Mouse (Mus musculus): Measurements from ENCODE around the gene Pim3.

The Pim3 gene

DNA sequence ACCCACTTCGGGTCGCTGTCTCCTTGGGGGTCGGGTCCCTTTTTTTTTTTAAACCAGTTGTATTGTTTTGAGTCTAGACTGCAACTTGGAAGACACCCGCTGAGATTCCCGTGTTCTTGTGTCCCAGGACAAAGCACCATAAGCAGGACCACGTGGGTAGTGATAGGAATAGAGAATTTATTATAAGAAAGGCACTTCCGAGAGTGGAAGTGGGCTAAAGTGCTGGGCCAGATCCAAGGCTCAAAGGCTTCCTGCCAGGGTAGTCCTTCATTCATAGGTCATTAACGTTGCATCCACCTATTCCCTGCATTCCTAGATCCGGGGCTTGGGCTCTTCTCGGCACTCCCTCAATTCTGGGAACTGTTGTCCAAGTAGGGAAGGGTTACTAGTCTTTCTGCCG lies 24.0 kb upstream of the Pim3 start:
- no peak for DNase-seq

DNA sequence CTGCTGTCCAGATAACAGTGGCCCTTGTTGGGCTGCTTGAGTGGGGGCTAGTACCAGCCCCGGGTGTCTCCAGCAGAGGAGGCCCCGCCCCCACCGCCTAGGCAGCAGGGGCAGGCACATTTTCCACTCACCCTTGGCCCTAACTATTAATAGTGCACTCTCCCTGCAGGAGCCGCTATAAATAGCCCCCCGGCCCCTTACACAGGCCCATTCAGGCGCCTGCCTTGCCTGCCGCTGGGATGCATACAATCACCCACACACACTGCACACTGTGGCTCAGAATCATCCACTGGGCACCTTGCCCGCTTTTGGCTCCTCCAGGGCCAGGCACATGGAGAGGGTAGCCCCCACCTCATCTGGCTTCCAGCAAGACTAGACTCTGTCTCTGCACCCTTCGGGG lies 22.7 kb upstream of the Pim3 start:
- peak in 1 of 2 experiments; percentile 53 for DNase-seq

- peak; percentile 41 to 49 for DNase-seq
Observed at GRCm38 (mm10) chr15:88840126-88840525, 21.9 kb upstream of the Pim3 start.

DNA sequence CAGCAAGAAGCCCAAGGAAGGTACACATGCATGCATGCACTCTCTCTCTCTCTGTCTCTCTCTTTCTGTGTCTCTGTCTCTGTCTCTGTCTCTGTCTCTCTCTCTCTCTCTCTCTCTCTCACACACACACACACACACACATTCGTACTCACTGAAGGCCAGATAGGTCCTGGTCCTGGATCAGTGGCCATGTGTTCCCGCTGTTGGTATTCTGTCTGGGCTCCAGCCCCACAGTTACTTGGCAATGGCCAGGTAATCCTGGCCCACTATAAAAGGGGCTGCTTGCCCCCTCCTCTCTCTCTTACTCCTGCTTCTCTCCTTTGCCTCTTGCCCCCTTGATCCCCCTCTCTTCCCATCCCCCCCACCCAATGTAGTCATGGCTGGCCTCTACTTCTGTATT lies 20.8 kb upstream of the Pim3 start:
- DNase-seq: no peak

DNA sequence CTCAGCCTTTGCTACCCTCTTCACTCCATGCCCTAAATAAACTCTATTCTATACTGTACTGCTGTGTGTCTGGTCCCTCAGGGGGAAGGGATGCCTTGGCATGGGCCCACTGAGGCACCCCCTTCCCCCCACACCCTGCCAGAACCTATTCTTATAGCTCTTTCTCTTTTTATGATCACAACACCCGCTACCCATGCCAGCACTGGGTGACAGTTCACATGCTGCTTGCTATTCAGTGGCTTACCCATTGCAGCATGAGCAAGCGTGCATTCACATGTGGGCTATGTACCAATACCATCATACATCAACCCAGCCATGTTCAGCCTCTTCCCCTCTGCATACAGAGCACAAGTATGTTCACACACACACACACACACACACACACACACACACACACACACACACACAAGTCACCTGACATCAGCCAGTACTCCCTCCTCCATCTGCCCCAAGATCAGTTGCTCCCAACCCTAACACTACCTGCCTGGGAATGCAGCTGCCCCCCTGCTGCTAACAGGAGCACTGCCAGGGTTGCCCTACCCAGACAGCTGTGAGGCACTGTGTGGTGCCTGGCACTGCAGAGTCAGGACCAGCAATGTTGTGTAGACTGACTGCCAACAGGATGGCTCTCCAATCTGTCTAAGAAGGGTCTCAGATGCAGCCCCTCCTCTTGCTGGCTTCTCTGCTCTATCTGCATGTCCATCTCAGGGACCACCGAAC lies 20.2 kb upstream of the Pim3 start:
- DNase-seq: peak; percentile 83 to 86

DNA sequence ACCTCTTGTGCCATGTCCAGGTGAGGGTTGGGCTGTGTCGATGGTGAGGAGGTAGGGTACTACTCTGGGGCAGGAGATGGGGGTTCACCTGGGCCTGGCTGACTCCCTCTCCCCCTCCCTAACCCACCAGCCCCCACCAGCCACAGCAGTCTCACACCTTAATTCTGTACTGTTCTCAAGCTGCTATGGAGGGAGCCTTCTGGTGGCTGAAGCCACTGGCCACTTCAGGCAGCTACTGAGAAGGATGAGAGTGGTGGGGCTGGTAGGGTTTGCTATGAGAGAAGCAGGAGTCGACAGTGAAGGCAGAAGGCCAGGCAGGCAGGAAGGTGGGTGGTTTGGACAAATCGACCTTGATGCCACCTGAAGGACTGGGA lies 19.7 kb upstream of the Pim3 start:
- no peak for DNase-seq

DNA sequence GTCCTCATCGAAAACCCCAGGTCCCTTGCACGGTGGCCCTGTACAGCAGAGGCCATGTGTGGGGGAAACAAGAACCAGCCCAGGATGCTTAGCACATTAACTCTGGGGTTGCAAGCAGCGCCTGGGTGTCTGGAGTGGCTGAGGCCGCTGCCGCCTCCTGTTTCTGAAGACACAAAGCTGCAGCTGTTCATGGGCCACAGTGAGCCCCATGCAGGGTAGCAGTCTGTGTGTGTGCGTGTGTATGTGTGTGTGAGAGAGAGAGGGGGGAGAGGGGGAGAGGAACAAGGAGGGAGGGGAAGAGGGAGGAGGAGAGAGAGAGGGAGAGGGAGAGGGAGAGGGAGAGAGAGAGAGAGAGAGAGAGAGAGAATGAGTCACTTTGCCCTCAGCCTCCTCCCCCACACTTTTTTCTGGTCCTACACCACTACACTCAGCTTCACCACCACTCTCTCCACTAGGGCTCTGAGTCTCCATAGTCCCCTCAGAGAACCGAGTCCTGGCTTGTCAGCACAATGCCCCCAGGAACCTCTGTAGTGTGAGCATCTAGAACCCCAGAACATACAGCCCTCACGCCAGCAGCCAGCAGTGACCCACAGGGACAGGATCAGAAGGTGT lies 18.4 kb upstream of the Pim3 start:
- no peak for DNase-seq

DNA sequence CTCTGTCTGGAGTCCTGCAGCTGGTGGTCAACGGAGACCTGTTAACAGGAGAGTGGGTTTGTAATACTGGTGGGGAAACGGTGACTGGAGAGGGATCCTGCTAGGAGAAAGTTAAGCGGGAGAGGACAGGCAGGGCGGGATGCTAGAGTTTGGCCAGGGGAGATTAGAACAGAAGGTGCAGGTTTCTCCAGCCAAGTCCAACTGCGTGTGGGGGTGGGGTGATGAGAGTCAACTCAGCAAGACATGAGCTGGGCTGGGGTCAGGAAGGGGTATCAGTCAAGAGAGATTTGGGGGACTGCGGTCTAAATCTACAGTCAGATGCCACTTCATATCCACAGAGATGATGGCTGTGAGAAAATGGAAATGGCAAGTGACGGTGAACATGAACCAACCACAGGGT lies 17.0 kb upstream of the Pim3 start:
- no peak for DNase-seq

- DNase-seq: no peak
Observed at GRCm38 (mm10) chr15:88848661-88849060, 13.3 kb upstream of the Pim3 start.

DNA sequence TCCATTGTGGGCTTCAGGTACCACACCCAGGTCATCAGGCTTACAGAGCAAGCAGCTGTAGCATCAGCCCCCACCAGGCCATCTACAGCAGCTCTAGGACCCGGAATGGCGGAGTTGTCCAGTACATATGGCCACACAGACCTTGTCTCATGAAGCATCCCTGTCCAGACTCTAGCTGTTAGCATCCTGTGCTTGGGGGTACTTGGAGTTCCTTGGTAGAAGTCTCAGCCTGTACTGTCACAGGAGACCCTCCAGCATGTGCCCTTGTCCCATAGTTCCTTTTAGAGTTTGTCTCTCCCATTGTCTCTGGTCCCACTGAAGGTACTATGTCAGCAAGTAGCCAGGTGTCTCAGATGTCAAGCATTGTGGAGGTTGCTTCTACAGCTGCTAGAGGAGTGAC lies 12.4 kb upstream of the Pim3 start:
- DNase-seq: no peak

- peak; percentile 80 to 85 for DNase-seq
Observed at GRCm38 (mm10) chr15:88850146-88850826, 11.7 kb upstream of the Pim3 start.

- no peak for DNase-seq
Observed at GRCm38 (mm10) chr15:88851076-88851475, 10.9 kb upstream of the Pim3 start.

DNA sequence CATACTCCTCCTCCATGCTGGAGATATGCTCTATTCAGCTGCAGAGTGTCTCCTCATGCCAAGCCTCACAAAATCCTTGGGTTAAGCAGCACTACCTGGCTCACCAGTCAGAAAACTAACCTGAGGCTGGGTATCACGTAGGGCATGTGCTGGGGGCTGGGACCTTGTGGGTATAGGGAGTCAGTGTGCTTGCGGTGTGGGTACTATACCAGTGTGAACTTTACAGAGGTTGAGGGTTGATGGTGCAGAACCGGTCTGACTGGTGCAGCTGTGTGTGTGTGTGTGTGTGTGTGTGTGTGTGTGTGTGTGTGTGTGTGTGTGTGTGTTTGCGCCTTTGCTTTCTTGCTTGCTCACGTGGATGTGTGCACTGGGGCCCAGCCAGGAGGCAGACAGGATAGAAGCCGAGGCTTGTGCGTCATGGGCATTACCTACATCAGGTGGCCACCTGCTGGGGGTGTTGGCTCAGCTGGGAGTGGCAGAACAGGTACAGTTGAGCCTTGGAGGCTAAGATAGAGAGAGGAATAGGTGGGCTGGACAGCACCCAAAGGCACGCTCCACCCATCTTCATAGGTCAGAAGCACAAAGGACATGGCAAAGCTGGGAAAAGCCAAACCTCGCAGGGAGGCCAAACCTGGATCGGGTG lies 10.4 kb upstream of the Pim3 start:
- peak in 1 of 2 experiments; percentile 7 for DNase-seq

GRCm38 (mm10) chr15:88853106-88853505 lies 8.9 kb upstream of the Pim3 start:
- DNase-seq: no peak

DNA sequence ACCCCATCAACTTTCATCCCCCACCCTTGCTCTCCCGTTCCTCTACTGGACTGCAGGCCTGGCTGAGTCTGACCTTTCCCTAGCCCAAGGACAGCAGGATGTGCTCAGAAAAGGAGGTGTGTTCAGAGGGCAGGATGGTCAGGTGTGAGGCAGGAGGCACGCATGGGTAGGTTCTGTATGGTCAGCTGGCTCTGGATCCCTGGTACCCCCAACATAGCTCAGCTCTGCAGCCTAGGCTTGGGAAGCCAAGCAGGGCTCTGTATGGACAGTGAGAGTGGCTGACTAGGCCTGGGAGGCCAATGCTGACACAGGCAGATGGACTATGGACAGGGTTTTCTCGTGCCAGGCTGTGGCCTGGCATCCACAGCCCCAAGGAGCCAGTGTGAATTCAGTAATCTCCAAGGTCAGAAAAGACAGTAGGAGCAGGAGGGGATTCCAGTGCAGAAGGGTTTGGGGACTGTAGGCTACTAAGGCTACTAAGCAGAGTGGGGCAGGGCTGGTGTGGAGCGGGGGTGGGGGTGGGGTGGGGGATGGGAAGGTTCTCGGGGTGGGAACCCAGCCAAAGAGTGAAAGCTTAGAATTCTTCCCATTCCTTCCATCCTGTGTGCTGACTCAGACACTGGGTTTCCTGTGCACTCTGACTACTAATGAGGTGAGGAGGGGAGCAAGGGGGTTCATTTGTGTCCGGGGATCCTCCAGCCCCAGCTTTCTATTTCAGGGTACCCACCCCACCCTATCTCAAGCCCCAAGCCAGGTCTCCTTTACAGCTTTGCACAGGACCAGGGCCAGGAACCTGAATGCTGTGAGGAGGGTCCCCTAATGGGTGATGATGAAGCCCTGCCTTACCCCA lies 7.6 kb upstream of the Pim3 start:
- DNase-seq: peak in 1 of 2 experiments; percentile 48

DNA sequence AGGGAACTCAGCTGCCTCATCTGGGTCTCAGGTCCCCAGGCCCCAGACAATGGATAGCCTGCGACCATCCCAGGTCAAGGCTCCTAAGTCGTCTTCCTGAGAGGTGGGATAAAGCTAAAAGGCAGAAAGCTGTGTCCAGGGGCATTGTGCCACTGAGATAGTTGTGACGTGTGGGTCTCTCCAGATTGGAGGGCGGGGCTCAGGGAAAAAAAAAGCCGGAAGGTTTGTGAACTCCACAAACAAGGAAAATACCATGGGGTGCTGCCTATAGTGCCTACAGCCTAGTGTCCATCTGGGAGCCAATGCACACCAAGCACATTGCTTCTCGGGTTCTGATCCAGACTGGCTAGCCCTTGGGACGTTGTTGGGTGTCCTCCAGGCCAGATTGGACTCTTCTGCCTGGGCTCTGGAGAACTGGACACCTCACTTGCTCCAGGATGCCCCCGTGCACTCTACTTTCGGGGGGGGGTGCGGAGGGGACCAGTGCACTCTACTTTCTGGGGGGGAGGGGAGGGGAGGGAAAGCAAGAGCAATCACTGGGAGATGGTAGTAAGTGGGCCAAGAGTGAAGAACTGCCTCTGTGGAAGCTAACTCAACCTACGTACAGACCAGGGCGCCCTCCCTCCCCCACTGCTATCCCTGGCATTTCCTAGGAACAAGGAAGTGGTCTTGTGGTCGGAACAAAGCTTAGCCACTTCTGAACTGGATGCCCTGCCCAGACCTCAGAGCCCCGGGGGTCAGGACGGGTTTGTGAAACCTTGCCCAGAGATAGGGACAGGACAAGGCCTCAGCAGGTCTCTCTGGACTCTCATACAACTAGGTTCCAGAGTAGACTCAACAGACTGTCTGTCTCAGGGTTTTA lies 6.8 kb upstream of the Pim3 start:
- no peak for DNase-seq

DNA sequence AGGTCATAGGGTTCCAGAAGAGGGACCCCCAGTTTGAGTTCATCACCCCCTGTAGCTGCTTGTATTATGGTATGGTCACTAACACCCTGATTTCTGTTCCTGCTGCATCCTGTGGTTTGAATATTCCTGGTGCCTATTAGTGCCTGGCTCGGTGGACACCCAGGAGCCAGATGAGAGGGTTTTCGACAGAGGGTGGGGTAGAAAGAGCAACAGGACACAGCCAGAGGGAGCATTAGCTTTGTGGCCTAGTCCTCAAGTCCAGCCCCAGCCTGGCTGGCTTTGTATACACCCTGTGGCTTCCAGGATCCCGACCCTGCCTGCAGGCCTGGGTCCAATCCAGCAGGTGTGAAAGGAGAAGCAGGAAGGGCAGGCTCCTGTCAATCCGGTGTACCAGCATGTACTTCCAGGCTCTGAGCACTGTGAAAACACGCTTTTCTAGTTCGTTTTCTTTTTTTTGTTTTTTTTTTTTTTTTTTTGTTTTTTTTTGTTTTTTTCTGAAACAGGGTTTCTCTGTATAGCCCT lies 6.0 kb upstream of the Pim3 start:
- DNase-seq: no peak

DNA sequence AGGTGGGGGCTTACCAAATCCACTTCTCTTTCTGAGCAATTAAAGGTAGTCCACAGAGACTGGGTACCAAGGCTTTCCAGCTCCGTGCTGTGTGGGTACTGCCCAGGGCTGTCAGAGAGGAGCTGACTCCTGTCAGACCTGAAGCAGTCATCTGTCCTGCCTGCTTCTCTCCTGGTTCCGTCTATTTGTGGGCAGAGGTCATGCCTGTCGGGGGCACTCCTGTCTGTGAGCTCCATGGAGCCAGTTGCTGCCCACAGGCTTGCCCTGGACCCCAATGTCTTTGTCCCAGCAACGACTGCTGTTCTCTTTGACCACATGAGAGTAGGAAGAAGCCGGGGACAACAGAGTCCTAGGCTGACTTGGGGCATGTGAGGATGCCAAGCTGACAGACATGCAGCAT lies 5.4 kb upstream of the Pim3 start:
- no peak for DNase-seq

- no peak for DNase-seq
Observed at GRCm38 (mm10) chr15:88857361-88857760, 4.6 kb upstream of the Pim3 start.

DNA sequence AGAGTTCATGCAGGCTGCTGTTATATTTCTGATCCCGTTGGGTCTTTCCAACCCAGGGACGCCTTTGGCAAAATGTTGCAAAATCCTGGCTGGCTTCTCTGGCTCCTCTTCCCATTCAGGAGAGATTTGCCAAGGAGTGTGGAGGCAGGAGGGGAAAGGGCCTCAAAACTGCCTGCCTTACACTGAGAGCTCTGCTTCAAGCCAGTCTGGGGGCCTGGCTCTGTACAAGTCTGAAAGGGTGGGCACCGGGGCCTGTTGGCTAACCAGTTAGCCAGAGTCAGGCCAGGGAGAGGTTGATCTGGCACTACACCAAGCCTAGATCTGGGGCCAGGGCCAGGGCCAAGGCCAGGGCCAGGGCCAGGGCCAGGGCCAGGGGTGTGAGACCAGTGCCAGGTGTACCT lies 3.8 kb upstream of the Pim3 start:
- DNase-seq: peak; percentile 59 to 60

GRCm38 (mm10) chr15:88858707-88859106 lies 3.3 kb upstream of the Pim3 start:
- no peak for DNase-seq
